Mouse (Mus musculus) layer of hippocampus, adult 18-20 months (tissue): ENCODE results near the gene Gab1. TPM values are rescaled to one million over a fixed set of nuclear protein-coding genes. Genes with fewer than 3 reads are reported as not detected.

ENCODE experiments used
- DNase-seq, 2 experiments: peaks; one replicate each; pipeline ENCODE4 v3.0.0; 2022; ENCODE audit warnings: low spot score in 2 of 2
- total RNA-seq, 2 experiments: library from RNA; stranded (reverse); gene quantifications; 2 replicates each; pipeline ENCODE4 v1.2.3; 2021

The Gab1 gene
- total RNA-seq, 2 experiments from 2014 or later = 17.2 to 21.1 TPM

GRCm38 (mm10) chr8:80772732-80773460 is 107.4 kb downstream of the Gab1 start:
- DNase-seq = peak in 1 of 2 experiments; percentile 43

GRCm38 (mm10) chr8:80768451-80768850 is 111.9 kb downstream of the Gab1 start:
- DNase-seq = no peak

- DNase-seq = peak; percentile 59 to 92
Observed at GRCm38 (mm10) chr8:80753017-80753715, 127.2 kb downstream of the Gab1 start.

GRCm38 (mm10) chr8:80752429-80752828 is 127.9 kb downstream of the Gab1 start:
- DNase-seq = no peak

GRCm38 (mm10) chr8:80749091-80749490 is 131.2 kb downstream of the Gab1 start:
- no peak for DNase-seq

GRCm38 (mm10) chr8:80739932-80740331 is 140.4 kb downstream of the Gab1 start:
- no peak for DNase-seq

GRCm38 (mm10) chr8:80739155-80739924 is 141.0 kb downstream of the Gab1 start, which contains the start of gene Smarca5:
Gene Smarca5 (minus strand): TSS chr8:80739497.
- peak; percentile 89 to 95 for DNase-seq

- peak; percentile 61 to 72 for DNase-seq
Observed at GRCm38 (mm10) chr8:80738388-80739154, 141.7 kb downstream of the Gab1 start.

GRCm38 (mm10) chr8:80738046-80738387 is 142.3 kb downstream of the Gab1 start:
- no peak for DNase-seq

- DNase-seq = no peak
Observed at GRCm38 (mm10) chr8:80732326-80732725, 148.0 kb downstream of the Gab1 start.

GRCm38 (mm10) chr8:80714461-80714860 is 165.9 kb downstream of the Gab1 start:
- DNase-seq = no peak

Other genes with a start within 250 kb of the Gab1 start
- 10 to 100 TPM; 58.0 to 60.4 TPM for gene Smarca5, start 141.0 kb downstream of the Gab1 start, total RNA-seq
- gene Usp38, start 134.4 kb upstream of the Gab1 start, total RNA-seq = 10 to 100 TPM; 23.4 to 23.5 TPM